Comparison of ENCODE assay signal across 11 mouse cellular contexts in genomic region chr17:28486720-28487119, GRCm38 (mm10). TPM values are rescaled to one million over a fixed set of nuclear protein-coding genes. Genes with fewer than 3 reads are reported as not detected.
DNase-seq lines count a peak whose midpoint lies in the region; ATAC-seq and TF ChIP-seq lines count a peak whose summit lies in the region.
"Had no signal": no experiment of that assay in that cellular context is flagged by ENCODE, and none has a peak within 500 bp of the region (broad histone marks: within the 10 kb centered on the region; RNA-seq: fewer than 3 reads in every experiment).

No protein-coding gene starts in this region.

- 0 out of 2 replicates have a peak, but pooled peaks cover 7% of the 10 kb centered on the region for H3K4me1 ChIP-seq in heart, embryonic 12.5 days (replicated peaks)
- peaks cover 22% of the 10 kb centered on the region for H3K4me1 ChIP-seq in liver, embryonic 15.5 days (replicated peaks)

- H3K4me2 ChIP-seq in heart, embryonic 12.5 days = peak overlapping the region; percentile 85; the same call in 1 of the 2 replicates
- 0 out of 2 replicates have a peak overlapping the region, but pooled peaks have one; percentile 91 for H3K4me2 ChIP-seq in liver, embryonic 15.5 days

- no peaks in the 10 kb centered on the region for H3K9me3 ChIP-seq in heart, embryonic 12.5 days (replicated peaks)
- H3K9me3 ChIP-seq in liver, embryonic 15.5 days (replicated peaks) = no peaks in the 10 kb centered on the region

- H3K27me3 ChIP-seq in heart, embryonic 12.5 days (replicated peaks) = no peaks in the 10 kb centered on the region
- H3K27me3 ChIP-seq in liver, embryonic 15.5 days = peaks cover 20% of the 10 kb centered on the region

- DNase-seq in heart, postnatal 10 days = no peak
- peak; percentile 36 for DNase-seq in thymus, postnatal 14 days
- DNase-seq in thymus, postnatal 4 days = no peak
- no peak for DNase-seq in layer of hippocampus, adult 2 months (ENCODE audit: low spot score in 2 of 2)
- DNase-seq in kidney, adult 8-10 months = no peak

- no peak for ATAC-seq in heart, embryonic 12.5 days (ENCODE audit: insufficient number of reproducible peaks, low FRiP score)
- no peak for ATAC-seq in liver, embryonic 15.5 days (ENCODE audit: insufficient read depth)
- ATAC-seq in erythroid progenitor cell, adult 5-6 weeks (replicated peaks; ENCODE audit: low FRiP score, poor library complexity, severe bottlenecking) = no peak

- H3K27ac ChIP-seq in heart, embryonic 12.5 days (ENCODE audit: poor library complexity, severe bottlenecking) = no peak overlapping the region
- no peak overlapping the region for H3K27ac ChIP-seq in liver, embryonic 15.5 days (replicated peaks)
- H3K27ac ChIP-seq in layer of hippocampus, adult 2 months = no peak overlapping the region
- H3K27ac ChIP-seq: liver, embryonic 14.5 days had no signal

- H3K4me3 ChIP-seq in heart, embryonic 12.5 days = no peak overlapping the region
- H3K4me3 ChIP-seq in liver, embryonic 15.5 days (replicated peaks) = no peak overlapping the region
- no peak overlapping the region for H3K4me3 ChIP-seq in layer of hippocampus, adult 2 months

- TF ChIP-seq CTCF in layer of hippocampus, adult 2 months (conservative IDR thresholded peaks at IDR 0.05) = no peak

- H3K9ac ChIP-seq in heart, embryonic 12.5 days = no peak overlapping the region
- H3K9ac ChIP-seq in liver, embryonic 15.5 days = no peak overlapping the region
- H3K9ac ChIP-seq: liver, embryonic 14.5 days had no signal

- WGBS in heart, embryonic 12.5 days = 73% methylated on average over 6 of the region's 6 CpGs
- WGBS in liver, embryonic 15.5 days (ENCODE audit: insufficient replicate concordance) = 61% methylated on average over 6 of the region's 6 CpGs

- intact Hi-C loops in heart, postnatal 10 days (cut with DNase I) = loop anchor here (2.0 kb wide), 1 partner anchor 26 kb away; no protein-coding TSS in a partner anchor

- H3K36me3 ChIP-seq in heart, embryonic 12.5 days = no peaks in the 10 kb centered on the region
- H3K36me3 ChIP-seq in liver, embryonic 15.5 days (replicated peaks) = no peaks in the 10 kb centered on the region

RNA-seq across cellular contexts. Expression of gene Fkbp5, which starts 30.6 kb away (rescaled TPM):
- 15.8 and 16.0 TPM in 2 replicates for polyA plus RNA-seq in heart, embryonic 12.5 days (2016; fragmentation: Nextera tagmentation; extraction: Ambion mirVana)
- total RNA-seq in heart, postnatal 10 days (2021) = 10 to 100 TPM in 1 of 2 experiments, 1 to 10 TPM in 1; 9.8 to 52.9 TPM
- polyA plus RNA-seq in liver, embryonic 15.5 days (2015; fragmentation: Nextera tagmentation; extraction: Ambion mirVana) = 15.0 and 17.5 TPM in 2 replicates
- 10 to 100 TPM; 80.8 to 90.5 TPM for total RNA-seq in layer of hippocampus, adult 2 months (2021)
- total RNA-seq in erythroid progenitor cell, adult 5-6 weeks (2015; ENCODE audit: low replicate concordance) = 5.9 and 6.8 TPM in 2 replicates
- 7.6 and 10.6 TPM in 2 replicates for total RNA-seq in erythroid progenitor cell, adult 5-6 weeks (2017; ENCODE audit: low replicate concordance)

RNA-seq across cellular contexts. Expression of gene Armc12, which starts 43.9 kb away (rescaled TPM):
- not detected in 2 replicates for polyA plus RNA-seq in heart, embryonic 12.5 days (2016; fragmentation: Nextera tagmentation; extraction: Ambion mirVana)
- total RNA-seq in heart, postnatal 10 days (2021) = not detected
- not detected in 2 replicates for polyA plus RNA-seq in liver, embryonic 15.5 days (2015; fragmentation: Nextera tagmentation; extraction: Ambion mirVana)
- not detected for total RNA-seq in layer of hippocampus, adult 2 months (2021)
- not detected in 2 replicates for total RNA-seq in erythroid progenitor cell, adult 5-6 weeks (2015; ENCODE audit: low replicate concordance)
- not detected in 2 replicates for total RNA-seq in erythroid progenitor cell, adult 5-6 weeks (2017; ENCODE audit: low replicate concordance)
- total RNA-seq: hematopoietic stem cell, adult 5-6 weeks had no signal
- polyA plus RNA-seq: erythroblast, embryonic 14.5 days had no signal
